Mouse (Mus musculus): ENCODE results near the gene Des.

Gene Des

GRCm38 (mm10) chr1:75347279-75347678 is 12.8 kb upstream of the Des start:
- no peak for DNase-seq (ENCODE audit: low spot score)

DNA sequence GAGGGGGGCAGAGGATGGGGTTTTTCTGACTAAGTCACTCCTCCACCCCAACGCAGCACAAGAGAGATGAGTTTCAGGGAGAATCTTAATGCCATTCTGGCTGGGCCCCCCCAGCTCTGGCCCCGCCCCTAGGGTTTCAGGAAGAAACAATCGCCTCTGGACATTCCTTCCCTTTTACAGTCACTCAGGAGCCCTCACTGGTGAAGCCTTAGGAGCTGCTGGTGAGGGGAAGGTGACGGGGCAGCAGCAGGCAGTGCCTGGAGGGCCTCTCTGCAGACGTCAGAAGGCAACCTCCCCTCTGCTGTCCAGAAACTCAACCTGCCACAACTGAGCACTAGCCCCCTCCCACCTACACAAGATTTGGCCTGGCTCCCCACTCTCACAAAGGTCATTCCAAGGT is 10.9 kb upstream of the Des start:
- DNase-seq (ENCODE audit: low spot score), result no peak

GRCm38 (mm10) chr1:75357261-75357660 is 2.9 kb upstream of the Des start:
- DNase-seq (ENCODE audit: low spot score), result no peak

DNA sequence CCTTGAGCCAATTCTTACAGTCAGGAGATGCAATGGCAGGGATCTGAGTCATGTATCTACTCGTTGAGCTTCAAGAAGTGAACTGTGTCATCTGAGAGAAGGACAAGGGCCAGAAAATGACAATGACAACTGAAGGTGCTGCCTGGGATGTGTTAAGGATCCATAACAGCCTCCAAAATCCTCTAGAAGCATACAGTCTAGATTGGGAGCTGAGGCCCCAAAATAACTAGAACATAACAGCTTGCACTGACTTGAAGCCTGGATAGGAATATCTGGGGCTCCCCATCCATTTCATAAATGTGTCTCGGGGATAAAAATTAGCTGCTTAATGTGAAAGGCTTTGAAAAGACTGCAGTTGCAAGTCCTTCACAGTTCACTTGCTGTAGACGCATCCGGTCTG is 2.1 kb upstream of the Des start:
- no peak for DNase-seq (ENCODE audit: low spot score)

GRCm38 (mm10) chr1:75359346-75359745 is 783 bp upstream of the Des start:
- DNase-seq (ENCODE audit: low spot score), result no peak

GRCm38 (mm10) chr1:75361123-75361522 is 994 bp downstream of the Des start:
- DNase-seq (ENCODE audit: low spot score), result no peak

DNA sequence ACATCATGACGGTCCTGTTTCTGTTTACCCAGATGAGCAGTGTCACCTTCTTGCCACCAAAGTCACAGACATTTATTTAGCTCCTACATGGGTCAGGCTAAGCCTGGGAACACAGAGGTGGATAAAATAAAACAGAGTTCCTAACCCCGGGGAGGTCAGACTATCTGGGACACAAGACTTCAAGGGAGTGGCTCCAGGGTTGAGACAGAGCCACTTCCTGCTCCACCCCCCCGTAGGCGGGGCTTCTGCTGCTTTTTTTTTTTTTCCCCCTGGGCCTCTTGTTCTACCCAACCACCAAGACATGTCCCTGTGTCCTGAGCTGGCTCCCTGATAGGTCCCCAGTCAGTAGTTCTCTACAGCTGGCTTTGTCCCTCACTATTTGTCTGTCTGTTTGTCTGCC is 1.6 kb downstream of the Des start:
- no peak for DNase-seq (ENCODE audit: low spot score)

- no peak for DNase-seq (ENCODE audit: low spot score)
Measured at GRCm38 (mm10) chr1:75363868-75364267, 3.7 kb downstream of the Des start.

DNA sequence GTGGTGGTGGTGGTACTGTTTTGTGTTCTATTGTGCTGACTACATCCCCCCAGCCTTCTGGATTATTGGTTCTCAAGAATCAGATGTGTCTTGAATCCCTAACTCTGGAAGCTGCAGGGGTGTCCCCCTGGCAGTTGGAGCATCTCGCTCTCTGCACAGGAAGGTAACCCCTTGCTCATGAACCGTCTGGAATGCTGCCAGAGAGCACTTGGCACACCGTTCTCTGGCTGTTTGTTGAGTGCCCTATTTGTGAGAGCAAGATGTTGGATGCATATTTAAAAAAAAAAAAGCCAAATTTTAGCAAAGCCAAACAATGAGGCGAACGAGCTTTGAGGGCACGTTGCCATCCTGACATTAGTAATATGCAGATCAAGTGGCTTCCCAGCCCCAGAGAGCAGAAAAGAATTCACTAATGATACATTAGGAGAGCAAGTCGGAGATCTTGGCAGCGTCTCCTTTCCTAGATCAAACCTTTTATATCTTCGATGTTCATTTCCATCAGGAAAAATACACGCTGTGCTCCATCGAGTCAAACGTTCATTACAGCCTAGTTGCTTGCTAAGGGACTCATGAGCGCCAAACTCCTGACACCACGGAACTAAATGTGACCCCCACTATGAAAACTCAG is 5.5 kb downstream of the Des start:
- no peak for DNase-seq (ENCODE audit: low spot score)

GRCm38 (mm10) chr1:75369360-75369983 is 9.3 kb downstream of the Des start:
- no peak for DNase-seq (ENCODE audit: low spot score)

DNA sequence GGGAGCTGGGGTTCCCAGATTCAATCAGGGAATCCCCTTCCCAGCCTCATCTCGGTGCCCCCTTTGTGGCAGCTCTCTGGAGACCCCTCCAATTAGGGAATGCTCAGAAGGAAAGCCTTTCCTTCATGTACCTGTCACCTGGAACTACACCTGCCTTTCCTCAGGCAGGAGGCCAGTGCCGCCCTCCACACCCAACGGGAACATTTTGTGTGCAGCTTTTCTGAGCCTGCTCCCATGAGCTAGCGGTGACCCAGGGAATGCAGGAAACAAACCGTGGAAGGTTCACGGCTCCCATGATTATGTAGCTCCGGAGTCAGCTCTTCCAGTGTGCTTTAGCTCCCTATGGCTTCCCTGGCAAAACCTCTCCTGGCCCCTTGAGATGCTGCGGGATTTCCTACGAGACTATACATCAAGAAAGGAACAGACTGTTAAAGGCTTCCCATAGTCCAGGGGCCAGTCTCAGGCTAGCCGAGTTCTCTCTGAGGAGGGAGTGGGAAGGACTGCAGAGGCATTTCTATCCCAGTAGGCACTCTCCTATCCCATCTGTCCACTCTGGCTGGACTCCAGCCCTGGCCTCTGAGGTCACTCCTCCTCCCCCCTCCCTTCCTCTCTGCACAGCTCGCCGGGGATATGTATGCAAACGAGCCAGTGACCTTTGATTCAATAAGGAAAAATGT is 10.0 kb downstream of the Des start:
- DNase-seq (ENCODE audit: low spot score), result no peak

GRCm38 (mm10) chr1:75371317-75372095 is 11.4 kb downstream of the Des start:
- peak; percentile 32 for DNase-seq (ENCODE audit: low spot score)

DNA sequence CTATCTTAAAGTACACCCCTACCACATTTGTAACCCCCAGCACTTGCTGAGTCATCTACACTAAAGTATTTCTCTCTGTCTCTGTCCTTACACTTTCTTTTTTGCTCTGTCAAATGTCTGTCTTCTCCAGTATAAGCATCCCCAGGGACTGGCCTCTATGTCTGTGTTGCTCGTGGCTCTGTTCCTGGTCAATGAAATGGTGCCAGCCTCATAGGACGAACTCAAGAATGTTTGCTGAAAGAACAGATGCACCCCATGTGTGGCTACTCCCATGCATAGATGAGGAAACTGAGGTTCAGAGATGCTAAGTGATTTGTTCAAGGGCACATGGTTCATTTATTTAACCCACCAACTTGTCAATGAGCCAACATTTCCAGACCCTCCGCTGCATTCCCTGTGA is 12.3 kb downstream of the Des start:
- no peak for DNase-seq (ENCODE audit: low spot score)

GRCm38 (mm10) chr1:75373276-75373675 is 13.1 kb downstream of the Des start:
- no peak for DNase-seq (ENCODE audit: low spot score)

- DNase-seq (ENCODE audit: low spot score), result no peak
Measured at GRCm38 (mm10) chr1:75374950-75375936, 15.1 kb downstream of the Des start, which contains the start of gene Speg. TSS of gene Speg (plus strand) at chr1:75375297.

DNA sequence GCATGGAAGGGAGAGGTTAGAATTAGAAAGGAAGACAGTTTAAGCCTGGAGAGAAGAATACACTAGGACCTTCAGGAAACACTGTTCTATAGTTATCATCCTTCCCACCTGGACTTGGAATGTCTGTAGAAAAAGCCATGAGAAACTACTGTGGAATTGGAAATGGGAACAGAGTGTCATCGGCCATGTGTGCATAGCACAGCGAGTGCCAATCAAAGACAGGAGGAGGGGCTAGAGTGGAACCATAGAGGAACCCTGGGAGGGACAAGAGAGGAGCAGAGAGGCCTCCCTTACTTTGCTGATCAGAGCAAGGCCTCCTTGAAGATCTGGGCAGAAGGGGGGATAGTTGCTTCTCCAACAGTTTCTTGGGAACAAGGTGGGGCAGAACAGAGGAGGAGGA is 19.1 kb downstream of the Des start:
- no peak for DNase-seq (ENCODE audit: low spot score)

- DNase-seq (ENCODE audit: low spot score), result no peak
Measured at GRCm38 (mm10) chr1:75379931-75380330, 19.8 kb downstream of the Des start.

- no peak for DNase-seq (ENCODE audit: low spot score)
Measured at GRCm38 (mm10) chr1:75380951-75381350, 20.8 kb downstream of the Des start.

- DNase-seq (ENCODE audit: low spot score), result peak; percentile 25
Measured at GRCm38 (mm10) chr1:75381482-75382355, 21.6 kb downstream of the Des start.

- no peak for DNase-seq (ENCODE audit: low spot score)
Measured at GRCm38 (mm10) chr1:75382356-75383071, 22.4 kb downstream of the Des start.
